36 mouse cellular contexts compared by ENCODE assay signal in the genomic region with DNA sequence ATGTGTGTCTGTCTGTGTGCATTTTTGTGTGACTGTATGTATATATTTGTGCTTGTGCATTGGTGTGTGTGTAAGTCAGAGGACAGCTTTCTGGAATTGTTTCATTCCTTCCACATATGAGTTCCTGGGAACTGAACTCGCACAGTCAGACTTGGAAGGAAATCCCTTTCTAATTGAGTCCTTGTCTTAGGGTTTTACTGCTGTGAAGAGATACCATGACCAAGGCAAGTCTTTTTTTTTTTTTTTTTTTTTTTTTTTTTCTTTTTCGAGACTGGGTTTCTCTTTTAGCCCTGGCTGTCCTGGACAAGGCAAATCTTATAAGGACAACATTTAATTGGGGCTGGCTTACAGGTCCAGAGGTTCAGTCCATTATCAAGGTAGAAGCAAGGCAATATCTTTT.
"Had no signal": no experiment of that assay in that cellular context is flagged by ENCODE, and none has a peak within 500 bp of the region (broad histone marks: within the 10 kb centered on the region; RNA-seq: fewer than 3 reads in every experiment).

No protein-coding gene starts in this region.

- H3K9me3 ChIP-seq: heart, embryonic 15.5 days; hindbrain, embryonic 15.5 days; intestine, embryonic 15.5 days; kidney, embryonic 15.5 days had no signal

- H3K4me3 ChIP-seq: heart, embryonic 10.5 days; heart, embryonic 12.5 days; heart, embryonic 13.5 days; heart, embryonic 15.5 days; hindbrain, embryonic 10.5 days; hindbrain, embryonic 12.5 days; hindbrain, embryonic 13.5 days; hindbrain, embryonic 15.5 days; intestine, embryonic 15.5 days; kidney, embryonic 15.5 days; layer of hippocampus, adult 2 months; left cerebral cortex, adult 2 months had no signal

- H3K4me2 ChIP-seq: heart, embryonic 11.5 days; heart, embryonic 12.5 days; heart, embryonic 13.5 days; heart, embryonic 15.5 days; hindbrain, embryonic 12.5 days; hindbrain, embryonic 13.5 days; hindbrain, embryonic 14.5 days; hindbrain, embryonic 15.5 days; intestine, embryonic 15.5 days; kidney, embryonic 15.5 days had no signal

- H3K4me1 ChIP-seq: intestine, embryonic 15.5 days had no signal

- H3K9ac ChIP-seq: heart, embryonic 12.5 days; heart, embryonic 13.5 days; heart, embryonic 15.5 days; hindbrain, embryonic 12.5 days; hindbrain, embryonic 13.5 days; hindbrain, embryonic 14.5 days; hindbrain, embryonic 15.5 days; intestine, embryonic 15.5 days; kidney, embryonic 15.5 days had no signal

- ATAC-seq: hindbrain, embryonic 16.5 days; hindbrain, postnatal 0 days; inflammation-experienced regulatory T-cells, adult 6 months; intestine, embryonic 15.5 days; intestine, embryonic 16.5 days; intestine, postnatal 0 days had no signal

- H3K27me3 ChIP-seq: heart, embryonic 12.5 days; hindbrain, embryonic 13.5 days; hindbrain, embryonic 15.5 days; intestine, embryonic 15.5 days had no signal

- DNase-seq: heart, postnatal 10 days; heart, postnatal 14 days; heart, postnatal 36 days; heart, postnatal 4 days; kidney, adult 11 months; kidney, adult 18-20 months; kidney, adult 2 months; kidney, adult 8-10 months; kidney, adult 9 months; kidney, postnatal 10 days; kidney, postnatal 14 days; kidney, postnatal 25 days; kidney, postnatal 36 days; kidney, postnatal 4 days; layer of hippocampus, adult 9-11 months; layer of hippocampus, postnatal 36 days had no signal

- H3K27ac ChIP-seq: heart, embryonic 10.5 days; heart, embryonic 13.5 days; heart, embryonic 15.5 days; hindbrain, embryonic 10.5 days; hindbrain, embryonic 12.5 days; hindbrain, embryonic 13.5 days; hindbrain, embryonic 14.5 days; hindbrain, embryonic 15.5 days; hindbrain, postnatal 0 days; intestine, embryonic 15.5 days; kidney, embryonic 15.5 days; kidney, postnatal 0 days; layer of hippocampus, adult 2 months; left cerebral cortex, adult 2 months had no signal

- H3K36me3 ChIP-seq: heart, embryonic 10.5 days; heart, embryonic 12.5 days; heart, embryonic 13.5 days; heart, embryonic 15.5 days; hindbrain, embryonic 10.5 days; hindbrain, embryonic 12.5 days; hindbrain, embryonic 13.5 days; hindbrain, embryonic 15.5 days; intestine, embryonic 15.5 days; kidney, embryonic 15.5 days had no signal
